Mouse (Mus musculus): ENCODE data around the gene 4931429L15Rik.
"Not testable (repeated sequence)": the region's sequence is repeated elsewhere in the genome, so short reads cannot be mapped to it uniquely, and the experiment has no call there.

4931429L15Rik gene

GRCm38 (mm10) chr9:46319886-46320285 is at the start of gene 4931429L15Rik:
4931429L15Rik (minus strand) TSS chr9:46319986.
- not testable (repeated sequence) for DNase-seq (ENCODE audit: extremely low read depth, low read depth)

- DNase-seq (ENCODE audit: extremely low read depth, low read depth): no peak
Observed at GRCm38 (mm10) chr9:46362459-46362858, 42.7 kb upstream of the 4931429L15Rik start.

- no peak for DNase-seq (ENCODE audit: extremely low read depth, low read depth)
Observed at GRCm38 (mm10) chr9:46361461-46362111, 41.8 kb upstream of the 4931429L15Rik start.

GRCm38 (mm10) chr9:46353992-46354391 is 34.2 kb upstream of the 4931429L15Rik start:
- DNase-seq (ENCODE audit: extremely low read depth, low read depth): peak; percentile 51

GRCm38 (mm10) chr9:46353330-46353724 is 33.5 kb upstream of the 4931429L15Rik start:
- no peak for DNase-seq (ENCODE audit: extremely low read depth, low read depth)

GRCm38 (mm10) chr9:46352651-46353329 is 33.0 kb upstream of the 4931429L15Rik start:
- DNase-seq (ENCODE audit: extremely low read depth, low read depth): no peak

- DNase-seq (ENCODE audit: extremely low read depth, low read depth): no peak
Observed at GRCm38 (mm10) chr9:46350451-46350981, 30.7 kb upstream of the 4931429L15Rik start.

GRCm38 (mm10) chr9:46345887-46346665 is 26.3 kb upstream of the 4931429L15Rik start:
- no peak for DNase-seq (ENCODE audit: extremely low read depth, low read depth)

- no peak for DNase-seq (ENCODE audit: extremely low read depth, low read depth)
Observed at GRCm38 (mm10) chr9:46339051-46339652, 19.4 kb upstream of the 4931429L15Rik start.

GRCm38 (mm10) chr9:46338384-46338783 is 18.6 kb upstream of the 4931429L15Rik start:
- no peak for DNase-seq (ENCODE audit: extremely low read depth, low read depth)

GRCm38 (mm10) chr9:46337852-46338291 is 18.1 kb upstream of the 4931429L15Rik start:
- DNase-seq (ENCODE audit: extremely low read depth, low read depth): no peak

- DNase-seq (ENCODE audit: extremely low read depth, low read depth): no peak
Observed at GRCm38 (mm10) chr9:46337331-46337730, 17.5 kb upstream of the 4931429L15Rik start.

GRCm38 (mm10) chr9:46336294-46336693 is 16.5 kb upstream of the 4931429L15Rik start:
- DNase-seq (ENCODE audit: extremely low read depth, low read depth): not testable (repeated sequence)

GRCm38 (mm10) chr9:46335461-46335995 is 15.7 kb upstream of the 4931429L15Rik start:
- no peak for DNase-seq (ENCODE audit: extremely low read depth, low read depth)

GRCm38 (mm10) chr9:46334471-46335025 is 14.8 kb upstream of the 4931429L15Rik start:
- DNase-seq (ENCODE audit: extremely low read depth, low read depth): no peak

GRCm38 (mm10) chr9:46331301-46331700 is 11.5 kb upstream of the 4931429L15Rik start:
- no peak for DNase-seq (ENCODE audit: extremely low read depth, low read depth)

GRCm38 (mm10) chr9:46330586-46330895 is 10.8 kb upstream of the 4931429L15Rik start:
- DNase-seq (ENCODE audit: extremely low read depth, low read depth): no peak

- no peak for DNase-seq (ENCODE audit: extremely low read depth, low read depth)
Observed at GRCm38 (mm10) chr9:46329801-46330585, 10.2 kb upstream of the 4931429L15Rik start.

- no peak for DNase-seq (ENCODE audit: extremely low read depth, low read depth)
Observed at GRCm38 (mm10) chr9:46329250-46329648, 9.5 kb upstream of the 4931429L15Rik start.
